9 mouse cellular contexts compared by ENCODE assay signal in the genomic region with DNA sequence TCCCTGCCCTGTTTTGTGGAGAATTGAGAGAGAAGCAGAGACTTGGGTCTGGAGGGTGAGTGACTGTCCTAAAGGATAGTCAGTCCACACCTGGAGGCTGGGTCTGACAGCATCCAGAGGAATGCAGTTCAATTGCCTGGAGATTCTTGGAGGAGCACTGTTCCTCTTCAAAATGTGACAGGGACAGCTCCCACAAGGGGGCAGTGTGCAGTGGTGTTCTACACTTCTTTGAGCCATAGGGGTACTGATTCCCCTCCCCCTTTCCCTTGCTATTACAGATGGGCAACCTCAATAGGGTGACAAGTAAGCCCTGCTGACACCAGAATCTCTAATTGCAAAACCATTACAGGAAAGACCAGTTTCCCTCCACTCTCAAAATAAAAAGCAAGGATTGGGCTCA.
DNase-seq lines count a peak whose midpoint lies in the region; ATAC-seq and TF ChIP-seq lines count a peak whose summit lies in the region.
"Had no signal": no experiment of that assay in that cellular context is flagged by ENCODE, and none has a peak within 500 bp of the region (broad histone marks: within the 10 kb centered on the region; RNA-seq: fewer than 3 reads in every experiment).

No protein-coding gene starts in this region.

- peak; percentile 10 to 26 for DNase-seq in cerebellum, postnatal 14 days
- no peak for DNase-seq in cerebellum, adult 18-20 months
- DNase-seq in layer of hippocampus, adult 2 months (ENCODE audit: low spot score in 2 of 2), result no peak
- no peak for DNase-seq in layer of hippocampus, adult 9-11 months
- DNase-seq in 3T3-L1 (ENCODE audit: low read depth, low spot score), result peak; percentile 39
- peak; percentile 3 for DNase-seq in brain, adult 2 months (ENCODE audit: low read depth, low spot score)
- no peak for DNase-seq in spleen, adult 12 weeks (ENCODE audit: low spot score)
- DNase-seq: cerebellum, adult 2 months had no signal

- peak; percentile 54 for TF ChIP-seq CTCF in layer of hippocampus, adult 2 months (conservative IDR thresholded peaks at IDR 0.05)

- ATAC-seq in monocyte, adult 5-6 weeks (replicated peaks; ENCODE audit: insufficient number of reproducible peaks, low FRiP score, low TSS enrichment, poor library complexity, severe bottlenecking), result no peak

- no peak overlapping the region for H3K4me3 ChIP-seq in layer of hippocampus, adult 2 months

- no peak overlapping the region for H3K27ac ChIP-seq in layer of hippocampus, adult 2 months

Comparison
In these comparisons a context has a peak if more than half of its experiments do, and no peak if none do; other contexts are left out.
1. DNase-seq: peak in cerebellum, postnatal 14 days (2 of 2), 3T3-L1 (single experiment) and brain, adult 2 months (single experiment); none in cerebellum, adult 18-20 months (0 of 2), layer of hippocampus, adult 2 months (0 of 2), layer of hippocampus, adult 9-11 months (single experiment) and spleen, adult 12 weeks (single experiment).